Mouse (Mus musculus) frontal cortex, adult (tissue): ENCODE measurements at regions not wholly inside any gene's neighbourhood (a gene's known extent, or its start where the extent isn't known, plus 50 kb on each side); places are given as distances from the start of the nearest gene placed in this dataset.

ENCODE experiments used
- ATAC-seq: cut with Nextera tagmentation; 2 replicates; pipeline ENCODE4 v1.9.2; 2017; ENCODE audit warnings: mild to moderate bottlenecking, moderate library complexity, mixed read lengths; ENCODE audit not compliant: low TSS enrichment

DNA sequence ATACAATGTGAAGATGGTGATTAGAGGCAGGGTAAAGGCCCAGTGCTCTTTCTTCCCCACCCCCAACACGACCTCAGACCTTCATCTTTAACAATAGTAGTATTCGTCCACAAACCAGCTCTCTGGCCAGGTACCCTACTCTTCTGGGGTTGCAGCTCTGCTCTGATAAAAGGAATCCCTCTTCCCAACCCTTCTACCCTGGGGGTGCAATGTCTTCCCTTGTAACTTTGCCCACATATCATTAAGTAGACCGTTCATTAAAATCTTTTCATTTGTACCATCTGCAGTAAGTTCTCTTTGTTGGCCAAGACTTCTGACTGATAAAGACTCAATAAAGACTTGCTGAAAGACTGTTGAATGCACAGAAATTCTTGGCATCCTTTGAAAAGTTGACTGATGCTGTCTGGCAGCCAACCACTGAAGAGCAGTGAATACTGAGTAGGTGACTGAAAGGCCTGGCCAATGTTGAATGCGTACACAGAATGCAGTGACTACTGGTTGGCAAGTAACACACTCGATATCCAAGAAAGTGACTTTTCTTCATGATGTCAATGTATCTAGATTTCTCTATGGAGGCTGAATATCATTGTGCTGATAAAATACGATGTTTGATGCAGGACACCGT lies 547.4 kb upstream of the Sox9 start:
- ATAC-seq = no peak

DNA sequence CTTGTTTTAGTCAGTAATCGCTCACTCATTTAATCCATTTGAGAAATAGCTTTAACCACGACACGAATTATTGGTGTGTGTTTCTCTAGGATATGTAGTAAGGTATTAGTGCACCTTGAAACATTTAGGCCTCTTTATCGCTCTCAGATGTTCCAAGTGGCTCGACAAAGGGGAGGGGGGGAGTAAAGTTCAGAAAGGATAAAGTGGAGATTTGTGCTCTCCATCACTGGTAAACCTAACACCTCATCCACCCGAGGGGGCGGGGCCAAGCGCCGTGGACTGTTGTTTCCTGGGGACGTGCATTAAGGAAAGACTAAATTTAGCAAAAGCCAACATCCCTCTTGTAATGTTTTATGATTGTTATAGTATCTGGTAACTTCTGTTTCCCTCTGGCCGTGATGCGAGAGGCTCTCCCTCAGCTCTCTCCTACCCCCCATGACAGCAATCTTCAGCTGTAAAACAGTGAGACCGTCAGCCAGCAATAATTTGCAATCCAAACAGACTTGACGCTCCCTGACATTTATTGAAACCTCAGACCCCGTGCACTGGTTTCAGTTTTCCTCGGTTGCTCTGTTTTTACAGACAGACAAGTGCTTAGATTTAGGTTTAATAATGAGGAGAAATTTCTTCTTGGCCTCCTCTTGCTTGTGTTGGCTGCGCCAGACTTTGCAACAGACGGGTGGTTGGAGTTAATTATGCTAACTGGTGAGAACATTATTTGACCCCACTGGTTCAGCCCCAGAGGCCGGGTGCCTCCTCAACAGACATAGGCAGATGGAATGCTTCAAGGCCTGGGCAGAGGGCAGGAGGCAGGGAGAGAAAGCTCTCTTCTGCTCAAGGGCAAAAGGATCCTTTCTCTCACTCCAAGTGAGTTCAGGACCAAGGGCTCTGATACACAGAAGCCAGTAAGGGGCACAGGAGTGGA lies 542.8 kb upstream of the Sox9 start:
- no peak for ATAC-seq

DNA sequence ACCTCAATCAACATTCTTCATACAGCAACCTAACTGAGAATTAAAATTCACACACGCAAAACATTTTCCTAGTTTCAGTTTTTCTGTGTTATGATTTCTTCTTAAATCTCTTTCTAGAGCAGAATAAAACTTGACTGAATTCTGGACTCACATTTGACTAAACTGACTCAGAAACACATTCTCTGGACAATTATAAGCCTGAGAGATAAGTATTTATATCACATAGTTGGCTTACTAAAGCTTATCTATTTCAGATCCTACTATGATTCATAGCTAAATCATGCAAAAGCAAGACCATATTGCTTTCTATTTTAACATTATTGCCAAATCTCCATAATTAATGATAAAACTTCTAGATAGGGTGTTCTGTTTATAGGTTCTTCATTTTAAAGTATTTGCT lies 529.5 kb upstream of the Sox9 start:
- ATAC-seq = peak; percentile 90

DNA sequence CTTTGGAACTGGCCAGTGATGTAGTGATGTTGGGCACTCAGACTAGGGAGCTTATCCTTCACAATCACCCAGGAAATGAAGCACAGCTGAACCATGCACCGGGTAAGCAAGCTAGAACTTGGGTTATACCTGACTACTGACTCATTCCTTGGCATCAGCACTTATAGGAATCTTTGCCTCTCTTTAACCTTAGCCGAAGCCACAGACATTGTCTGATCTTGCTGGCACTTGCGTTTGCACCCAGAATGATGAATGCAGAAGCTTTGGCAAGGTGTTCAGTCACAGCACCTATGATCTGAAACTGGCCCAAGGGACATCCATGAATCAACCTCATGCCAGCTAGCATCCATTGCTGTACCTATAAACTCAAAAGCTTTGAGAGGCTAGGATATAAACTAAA lies 529.0 kb upstream of the Sox9 start:
- ATAC-seq = peak; percentile 44; the same call in 1 of the 2 replicates

DNA sequence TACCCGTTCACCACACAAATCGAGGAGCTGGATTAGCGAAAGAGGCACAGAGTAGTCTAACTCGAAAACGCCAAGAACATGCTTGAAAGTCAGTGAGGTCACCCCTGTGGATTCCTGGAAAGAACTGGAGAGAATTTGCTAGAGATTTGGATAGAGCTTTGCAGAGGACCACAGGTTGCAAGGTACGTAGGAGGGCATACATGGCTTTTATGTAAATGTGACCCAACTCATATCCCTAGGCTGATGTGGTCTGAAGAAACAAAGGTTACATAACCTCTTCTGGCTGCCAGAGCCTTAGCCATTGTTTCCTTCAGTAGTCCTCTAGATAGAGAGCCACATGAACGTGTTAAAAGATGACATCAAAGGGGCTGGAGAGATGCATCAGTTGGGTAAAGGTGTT lies 525.7 kb upstream of the Sox9 start:
- ATAC-seq = no peak

DNA sequence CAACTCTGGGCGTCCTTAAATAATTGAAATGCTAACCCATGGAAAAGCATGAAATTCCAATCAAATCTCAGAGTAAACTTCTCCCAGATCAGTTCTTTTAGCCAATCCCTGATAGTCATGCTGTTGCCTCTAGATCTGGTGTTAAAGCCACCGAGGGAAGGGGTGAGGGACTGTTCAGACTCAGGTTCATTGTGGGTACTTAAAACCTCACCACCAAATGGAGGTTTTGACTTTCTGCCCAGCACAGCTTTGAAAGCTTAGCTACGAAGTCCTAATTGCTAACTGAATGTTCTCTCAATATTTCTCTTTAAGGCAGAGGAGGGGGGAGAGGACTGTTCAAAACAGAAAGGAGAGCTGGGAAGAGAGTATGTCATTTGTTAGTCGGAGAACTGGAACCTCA lies 517.9 kb upstream of the Sox9 start:
- no peak for ATAC-seq

DNA sequence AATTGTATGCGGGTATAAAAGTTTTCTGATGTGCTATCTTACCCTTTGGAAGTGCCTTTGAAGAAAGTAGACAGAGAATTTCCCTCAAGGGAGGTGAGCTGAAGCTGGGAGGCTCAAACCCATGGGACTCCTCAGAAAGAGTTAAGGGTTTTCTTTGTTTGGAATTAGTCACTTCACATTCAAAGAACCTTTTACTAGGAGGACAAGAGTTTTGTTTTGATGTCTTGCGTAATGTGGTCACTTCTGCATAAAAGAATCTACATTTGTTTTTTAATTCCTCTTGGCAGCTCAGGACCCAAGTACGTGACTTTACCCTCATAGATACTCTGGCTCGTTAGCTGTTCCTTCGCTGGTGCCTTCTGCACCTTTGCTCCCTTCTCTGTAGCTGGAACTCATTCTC lies 511.1 kb upstream of the Sox9 start:
- no peak for ATAC-seq

DNA sequence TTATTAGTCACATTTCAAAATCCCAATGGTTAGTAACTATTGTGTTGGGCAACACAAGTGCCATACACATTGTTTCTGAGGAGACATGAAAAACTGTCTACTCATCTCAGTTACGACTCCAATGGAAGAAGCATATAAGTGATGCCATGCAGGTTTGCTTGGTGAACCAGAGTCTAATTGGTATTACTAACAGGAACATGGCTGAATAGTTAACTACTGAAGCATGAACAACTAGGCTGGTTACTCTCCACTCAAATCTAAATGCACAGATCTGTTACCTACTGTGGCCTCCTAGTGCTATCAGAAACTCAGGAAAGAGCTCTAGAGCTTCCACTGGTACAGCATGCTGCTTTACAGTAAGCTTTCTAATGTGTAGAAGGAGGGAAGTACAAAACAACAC lies 503.5 kb upstream of the Sox9 start:
- no peak for ATAC-seq

DNA sequence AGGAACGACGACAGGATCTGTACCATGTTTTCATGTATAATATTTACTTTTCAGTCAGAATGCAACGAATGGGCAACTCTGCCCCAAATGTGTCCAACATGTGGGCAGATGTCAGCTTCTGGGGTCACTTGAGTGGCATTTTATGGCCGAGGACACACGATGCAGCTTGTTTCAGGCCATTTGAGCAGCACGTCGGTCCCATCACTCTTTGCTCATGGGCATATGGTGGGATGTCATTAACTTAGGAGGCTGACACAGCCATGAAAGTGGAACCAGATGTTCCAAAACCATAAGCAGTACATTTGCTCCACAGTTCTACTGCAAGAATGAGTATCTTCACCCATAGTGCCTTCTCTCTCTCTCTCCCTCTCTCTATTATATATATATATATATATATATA lies 499.1 kb upstream of the Sox9 start:
- ATAC-seq = no peak

DNA sequence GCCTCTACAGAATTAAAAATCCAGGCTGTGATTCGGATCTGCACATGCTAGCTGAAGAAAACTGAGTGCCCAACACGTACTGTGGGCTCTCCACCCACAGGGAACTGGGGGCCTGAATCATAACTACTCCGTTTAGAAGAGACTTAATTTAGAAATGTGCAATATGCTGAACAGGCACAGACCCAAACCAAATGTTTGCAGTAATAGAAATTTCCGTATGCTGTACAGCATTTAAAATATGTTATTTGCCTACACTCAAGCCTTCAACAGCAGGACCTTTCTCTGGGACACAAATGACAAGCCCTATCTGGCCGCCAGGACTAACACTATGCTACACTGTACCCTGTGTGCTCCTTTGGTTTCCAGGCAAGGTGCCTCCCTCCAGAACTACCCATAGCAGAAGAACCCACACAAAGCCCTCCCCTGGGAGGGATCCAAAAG lies 483.1 kb upstream of the Sox9 start:
- peak; percentile 98 for ATAC-seq

DNA sequence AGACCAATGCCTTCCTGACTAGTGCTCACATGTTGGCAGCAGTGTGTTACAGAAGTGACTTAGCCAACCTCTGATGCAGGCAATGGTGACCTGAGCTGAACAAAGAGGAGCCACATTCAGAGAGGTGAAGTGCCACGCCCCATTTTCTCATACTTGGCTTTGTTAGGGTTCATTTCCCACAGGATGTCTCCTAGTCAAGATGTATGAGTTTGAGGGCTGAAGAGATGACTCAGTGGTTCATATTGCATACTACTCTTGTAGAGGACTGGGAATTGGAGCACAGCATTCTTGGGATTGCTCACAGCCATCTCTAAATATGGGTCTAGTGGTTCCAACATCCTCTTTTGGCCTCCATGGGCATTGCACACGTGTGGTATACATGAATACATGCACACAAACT lies 478.9 kb upstream of the Sox9 start:
- ATAC-seq = no peak

DNA sequence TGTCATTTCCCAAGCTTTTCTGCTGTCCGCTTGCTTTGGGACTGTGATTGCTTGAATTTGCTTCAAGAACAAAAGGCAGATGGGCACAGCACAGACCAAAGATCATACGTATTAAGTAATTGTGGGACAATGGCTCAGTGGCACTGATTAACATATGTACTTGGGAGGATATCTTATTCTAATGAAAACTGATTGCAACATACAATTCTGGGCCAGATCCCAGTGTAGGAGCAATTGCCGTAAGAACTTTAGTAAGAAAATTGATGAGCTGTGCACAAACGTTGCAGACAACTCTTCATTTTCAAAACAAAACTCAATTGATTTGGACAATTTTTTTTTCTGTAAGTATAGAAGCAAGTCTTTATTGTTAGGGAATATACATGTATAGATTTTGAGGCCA lies 456.2 kb upstream of the Sox9 start:
- no peak for ATAC-seq

DNA sequence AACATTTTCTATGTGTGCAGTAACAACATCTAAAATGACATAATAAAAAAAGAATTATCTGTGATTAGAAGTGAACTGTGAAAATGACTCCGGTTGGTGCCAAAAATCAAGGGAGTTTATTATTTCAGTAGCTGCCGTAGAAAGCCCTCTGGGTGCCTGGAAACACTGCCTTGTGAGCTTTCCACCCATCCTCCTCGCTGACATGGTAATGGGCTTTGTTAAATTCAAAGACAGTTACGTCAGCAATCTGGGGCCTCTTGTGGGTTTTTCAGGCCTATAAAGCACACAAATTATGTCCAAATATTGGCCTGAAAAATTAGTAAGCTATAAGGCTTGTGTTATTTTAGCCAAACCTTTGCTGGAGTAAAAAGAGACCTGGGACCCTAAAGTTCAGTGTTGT lies 454.4 kb upstream of the Sox9 start:
- ATAC-seq = no peak

DNA sequence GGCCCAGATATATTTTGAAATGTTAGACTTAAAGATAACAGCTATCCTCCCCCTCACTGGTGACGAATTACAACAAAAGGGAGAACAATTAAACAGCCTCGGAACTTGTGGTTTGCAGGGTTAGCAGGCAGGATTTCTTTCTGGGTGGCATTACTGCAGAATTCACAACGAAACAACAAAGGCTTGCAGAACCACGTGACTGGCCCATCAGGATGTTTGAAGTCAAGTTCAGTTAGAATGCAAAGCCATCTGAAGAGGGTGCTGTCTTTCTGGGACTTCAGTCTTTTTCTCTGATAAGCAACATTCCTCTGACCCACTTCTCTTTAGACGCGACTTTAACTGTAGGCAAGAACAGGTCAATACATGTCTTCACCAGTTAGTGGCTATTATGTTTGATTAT lies 436.9 kb upstream of the Sox9 start:
- no peak for ATAC-seq

DNA sequence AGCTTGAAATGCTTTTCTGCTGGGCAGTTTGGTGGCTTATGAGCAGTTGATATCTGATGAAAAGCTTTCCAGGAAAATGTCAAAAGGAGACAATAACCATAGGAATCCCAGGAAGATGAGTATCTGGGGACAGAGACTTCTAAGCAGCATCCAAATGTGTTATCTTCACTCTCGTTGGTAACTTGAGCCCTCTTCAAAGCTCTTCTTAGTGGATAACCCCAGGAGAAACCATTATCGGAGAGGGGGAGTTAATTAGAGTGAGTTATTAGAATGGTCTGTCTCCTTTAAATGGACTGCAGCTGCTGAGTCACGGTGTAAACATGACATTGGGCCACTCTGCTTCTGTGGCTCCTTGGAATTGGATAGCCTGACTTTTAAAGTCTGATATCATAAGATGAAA lies 436.4 kb upstream of the Sox9 start:
- ATAC-seq = no peak

DNA sequence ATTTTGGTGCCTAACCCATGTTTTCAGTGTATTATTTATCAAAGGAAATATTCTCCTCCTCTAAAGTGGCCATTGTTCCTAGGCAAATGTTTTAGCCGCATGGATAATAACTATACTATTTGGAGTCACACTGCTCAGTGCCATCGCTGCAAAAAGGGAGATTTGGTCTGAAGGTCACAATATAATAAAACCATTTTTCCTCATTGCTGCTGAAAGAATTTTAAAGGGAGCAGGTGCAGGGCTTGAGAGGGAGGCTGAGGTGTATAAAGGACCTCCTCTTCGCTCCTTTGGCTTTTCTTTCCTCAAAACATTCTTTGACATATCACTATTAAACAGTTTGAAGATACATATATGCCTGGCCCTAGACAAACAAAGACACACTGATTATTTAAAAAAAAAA lies 435.9 kb upstream of the Sox9 start:
- ATAC-seq = no peak

DNA sequence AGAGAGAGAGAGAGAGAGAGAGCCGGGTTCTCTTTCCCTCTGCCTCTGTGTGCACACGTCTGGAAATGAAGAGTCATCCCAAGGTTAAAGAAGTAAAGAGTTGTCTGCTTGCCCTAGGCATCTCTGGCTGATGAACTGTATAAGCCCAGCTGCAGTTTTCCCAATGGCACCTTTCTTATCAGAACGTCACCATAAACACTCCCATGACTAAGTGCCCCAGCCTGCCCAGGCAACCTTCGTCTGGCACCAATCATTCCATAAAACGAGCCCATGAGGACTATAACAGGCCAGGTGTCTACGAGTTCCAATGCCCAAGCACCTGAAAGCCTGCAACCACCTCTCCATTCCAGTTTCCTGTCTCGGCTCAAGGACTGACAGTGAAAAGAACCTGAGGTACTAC lies 435.5 kb upstream of the Sox9 start:
- no peak for ATAC-seq

DNA sequence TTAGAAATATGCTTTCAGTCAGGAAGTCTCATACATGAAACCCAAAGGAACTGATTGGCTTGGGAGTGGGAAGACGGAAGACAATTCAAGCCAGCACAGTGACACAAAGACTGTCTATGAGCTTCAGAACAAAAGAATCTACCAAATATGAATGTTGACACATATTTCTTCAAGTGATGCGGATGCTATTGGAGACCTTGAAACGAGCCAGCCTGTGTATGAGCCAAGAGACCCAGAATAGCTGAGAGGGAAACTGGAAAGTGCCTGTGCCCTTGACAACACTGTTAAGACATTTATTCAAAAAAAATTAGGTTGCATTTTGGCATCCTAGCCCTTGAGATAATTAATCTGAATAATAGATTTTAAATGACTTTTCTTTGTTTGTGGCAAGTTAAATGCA lies 426.7 kb upstream of the Sox9 start:
- no peak for ATAC-seq

DNA sequence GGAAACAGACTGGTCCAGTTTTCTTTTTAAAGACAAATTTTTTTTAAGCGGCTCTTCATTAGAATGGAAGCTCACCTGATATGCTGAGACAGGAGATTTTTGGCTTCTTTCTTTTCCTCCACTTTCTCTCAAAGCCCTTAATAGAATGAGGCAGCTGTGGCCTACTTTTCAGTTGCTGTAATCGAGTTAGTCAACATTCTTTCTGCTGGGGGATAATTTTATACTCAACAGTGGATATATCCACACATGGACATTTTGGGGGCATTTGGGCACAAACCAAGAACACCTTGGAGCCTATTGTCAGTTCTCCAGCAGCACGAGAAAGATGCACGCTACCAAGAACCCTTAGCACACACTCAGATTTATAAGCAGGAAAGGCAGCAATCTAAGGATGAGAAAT lies 415.3 kb upstream of the Sox9 start:
- peak; percentile 90 for ATAC-seq

DNA sequence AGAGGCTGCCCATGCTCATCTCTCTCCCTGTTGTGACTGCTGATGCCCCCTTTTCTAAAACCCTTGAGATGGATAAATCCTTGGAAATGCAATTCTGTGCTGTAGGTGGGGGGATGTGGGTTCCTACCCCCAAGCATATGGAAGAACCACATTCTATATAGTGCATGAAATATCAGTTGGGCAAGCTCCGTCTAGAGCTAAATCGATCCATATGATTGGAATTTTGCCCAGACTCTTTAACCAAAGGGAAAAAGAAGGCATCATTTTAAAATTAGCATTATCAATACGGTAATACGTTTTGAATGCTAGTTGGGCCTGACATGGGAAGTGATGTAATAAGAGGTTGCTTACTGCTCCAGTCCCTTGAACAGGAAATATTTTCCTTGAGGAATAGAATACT lies 411.1 kb upstream of the Sox9 start:
- ATAC-seq = no peak

DNA sequence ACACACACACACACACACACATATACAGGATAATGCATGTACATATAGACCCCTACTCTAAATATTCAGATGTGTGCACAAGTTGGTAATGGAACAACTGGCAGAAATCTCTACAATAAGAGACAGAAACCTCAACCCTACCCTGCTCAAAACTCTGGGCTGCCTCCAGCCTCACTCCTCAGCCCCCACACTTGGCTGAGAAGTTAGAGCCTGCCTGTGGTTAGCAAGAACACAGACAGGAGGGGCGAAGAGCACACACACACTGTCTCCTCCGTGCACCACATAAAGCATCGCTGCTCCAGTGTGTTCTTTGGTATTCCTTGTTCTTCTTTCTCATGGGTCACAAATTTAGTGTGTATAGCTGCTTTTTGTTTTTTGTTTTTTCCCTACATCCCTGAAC lies 382.0 kb upstream of the Sox9 start:
- ATAC-seq = peak; percentile 99

DNA sequence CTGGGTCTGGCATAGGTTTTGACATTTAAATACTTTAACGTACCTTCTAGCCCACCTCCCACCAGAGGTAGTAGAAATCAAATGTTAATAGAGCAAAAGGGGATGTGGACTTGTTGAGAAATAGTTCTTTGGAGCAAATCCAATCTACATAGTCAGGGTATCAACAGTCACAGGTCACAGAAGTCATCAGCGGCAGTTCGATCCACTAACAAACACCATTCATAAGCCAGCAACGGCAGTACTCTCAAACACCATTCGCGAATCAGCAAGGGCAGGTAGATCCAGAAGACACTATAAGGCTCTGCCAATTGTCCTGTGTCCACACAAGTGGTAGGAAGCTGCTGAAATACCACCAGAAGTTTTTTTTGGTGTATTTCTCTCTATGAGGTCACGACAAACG lies 374.3 kb upstream of the Sox9 start:
- ATAC-seq = no peak

DNA sequence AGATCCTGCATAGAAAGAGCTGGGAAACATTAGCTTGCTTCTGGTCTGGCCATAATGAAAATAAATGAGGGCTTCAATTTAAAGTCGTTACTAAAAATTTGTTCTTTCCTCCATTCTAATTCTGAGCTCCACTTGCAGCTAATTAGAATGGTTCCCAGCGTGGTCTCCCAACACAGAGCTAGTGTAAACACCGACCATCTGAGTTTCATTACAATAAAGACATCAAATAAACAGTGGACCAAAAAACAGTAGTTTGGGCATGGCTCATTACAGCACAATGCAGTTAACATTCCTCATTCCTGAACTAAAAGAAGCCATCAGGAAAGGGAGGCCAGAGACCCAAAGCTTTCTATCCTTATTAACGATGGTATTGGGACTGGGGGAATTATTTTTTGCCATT lies 369.6 kb upstream of the Sox9 start:
- ATAC-seq = no peak

DNA sequence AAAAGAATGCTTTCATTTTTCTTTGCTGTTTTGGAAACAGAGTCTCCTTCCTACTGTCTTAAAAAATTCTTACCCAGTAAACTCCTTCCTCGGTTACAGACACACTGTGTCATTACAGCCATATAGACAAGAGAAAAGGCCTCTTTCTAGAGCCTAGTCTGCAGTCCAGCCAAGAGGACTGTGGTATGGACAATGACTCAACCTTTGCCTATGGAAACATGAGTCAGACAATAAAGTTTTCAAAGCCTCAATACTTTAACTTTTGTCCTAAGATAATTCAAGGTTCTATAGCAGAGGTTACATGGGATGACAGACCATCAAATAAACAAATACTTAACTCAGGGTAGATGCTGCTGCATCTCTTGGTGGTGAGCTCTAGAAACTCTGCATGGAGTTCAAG lies 339.4 kb upstream of the Sox9 start:
- no peak for ATAC-seq
